Mouse (Mus musculus) kidney, postnatal 0 days (tissue): ENCODE data around the gene Ildr1. TPM values are rescaled to one million over a fixed set of nuclear protein-coding genes. Genes with fewer than 3 reads are reported as not detected.

Source experiments
- ATAC-seq: fragments of 200-750 bp; cut with Nextera tagmentation; replicated peaks from 2 replicates; pipeline ENCODE4 v1.8.0; 2017; ENCODE audit warnings: low read depth, moderate number of reproducible peaks, moderate TSS enrichment, moderate library complexity; ENCODE audit not compliant: low FRiP score
- DNase-seq: peaks from one replicate; pipeline ENCODE4 v3.0.0-alpha.2; 2016; ENCODE audit warnings: low spot score
- H3K27ac ChIP-seq: fragments of 300-500 bp; sonication (generic); 2 replicates; pipeline ENCODE4 v1.5.1; 2014; ENCODE audit warnings: mild to moderate bottlenecking
- H3K27me3 ChIP-seq: fragments of 300-500 bp; sonication (generic); 2 replicates; pipeline ENCODE4 v1.6.1; 2014; ENCODE audit warnings: low read length, mixed read lengths; ENCODE audit not compliant: insufficient read depth
- H3K36me3 ChIP-seq: fragments of 300-500 bp; sonication (generic); 2 replicates; pipeline ENCODE4 v1.6.1; 2014; ENCODE audit warnings: low read length, mixed read lengths; ENCODE audit not compliant: insufficient read depth
- H3K4me1 ChIP-seq: fragments of 300-500 bp; sonication (generic); replicated peaks from 2 replicates; pipeline ENCODE4 v1.6.1; 2014; ENCODE audit warnings: antibody characterized with exemption, low read length, mixed read lengths; ENCODE audit not compliant: insufficient read depth
- H3K4me2 ChIP-seq: fragments of 300-500 bp; sonication (generic); 2 replicates; pipeline ENCODE4 v1.6.1; 2014; ENCODE audit warnings: mild to moderate bottlenecking, low read length, moderate library complexity, mixed read lengths
- H3K4me3 ChIP-seq: fragments of 300-500 bp; sonication (generic); replicated peaks from 2 replicates; pipeline ENCODE4 v1.5.1; 2014; ENCODE audit warnings: low read depth, low read length
- H3K9ac ChIP-seq: fragments of 300-500 bp; sonication (generic); 2 replicates; pipeline ENCODE4 v1.6.1; 2014; ENCODE audit warnings: low read depth, low read length
- H3K9me3 ChIP-seq: fragments of 300-500 bp; sonication (generic); replicated peaks from 2 replicates; pipeline ENCODE4 v1.6.1; 2016; ENCODE audit warnings: low read length, inconsistent platforms, mixed read lengths
- CTCF ChIP-seq: IDR thresholded peaks from 2 replicates; pipeline ENCODE4 v1.5.1; 2016; ENCODE audit warnings: antibody characterized with exemption, low read depth, mild to moderate bottlenecking, moderate library complexity
- WGBS: fragments of 180-500 bp; shearing (Covaris S2); extraction: QIAGEN DNeasy Blood & Tissue Kit; methylation state at CpG from one replicate; pipeline ENCODE4 v1.1.7; 2014; 5-methylcytosine and 5-hydroxymethylcytosine counted together
- polyA plus RNA-seq: library from polyadenylated mRNA; unstranded; fragments of >200 nt; fragmentation: Nextera tagmentation; extraction: Ambion mirVana; gene quantifications from 2 replicates; pipeline ENCODE4 v1.2.1, GENCODE M21; 2015

Ildr1 gene
- polyA plus RNA-seq, 1 experiment from 2014 or later, result 16.1 TPM

DNA sequence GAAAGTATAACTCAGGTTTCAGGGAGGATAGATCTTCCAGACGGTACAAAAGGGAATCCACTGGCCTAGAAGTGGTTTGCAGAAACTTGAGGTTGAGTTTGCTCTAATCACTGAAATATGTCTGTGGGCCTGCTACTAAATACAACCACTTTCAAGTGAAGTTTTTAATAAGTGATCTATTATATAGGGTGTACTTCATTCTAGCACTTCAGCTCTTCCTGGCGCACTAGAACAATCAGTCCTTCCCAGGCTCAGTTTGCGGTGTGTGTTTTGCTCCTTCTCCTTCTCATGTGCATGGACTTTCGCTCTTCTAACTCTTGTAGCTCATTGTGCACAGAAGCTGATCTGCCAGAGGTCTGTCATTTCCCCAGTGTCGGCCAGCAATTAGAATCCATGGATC is 79.2 kb downstream of the Ildr1 start:
- ATAC-seq, result no peak
- 77% methylated on average over 5 of the region's 5 CpGs for WGBS
- H3K4me1 ChIP-seq, result no peaks in the 10 kb centered on the region
- no peaks in the 10 kb centered on the region for H3K36me3 ChIP-seq
- H3K4me3 ChIP-seq, result no peak overlapping the region
- TF ChIP-seq CTCF, result no peak
- H3K27ac ChIP-seq, result no peak overlapping the region
- no peaks in the 10 kb centered on the region for H3K27me3 ChIP-seq
- DNase-seq, result peak; percentile 5
- H3K9me3 ChIP-seq, result no peaks in the 10 kb centered on the region
- H3K4me2 ChIP-seq, result no peak overlapping the region
- no peak overlapping the region for H3K9ac ChIP-seq

DNA sequence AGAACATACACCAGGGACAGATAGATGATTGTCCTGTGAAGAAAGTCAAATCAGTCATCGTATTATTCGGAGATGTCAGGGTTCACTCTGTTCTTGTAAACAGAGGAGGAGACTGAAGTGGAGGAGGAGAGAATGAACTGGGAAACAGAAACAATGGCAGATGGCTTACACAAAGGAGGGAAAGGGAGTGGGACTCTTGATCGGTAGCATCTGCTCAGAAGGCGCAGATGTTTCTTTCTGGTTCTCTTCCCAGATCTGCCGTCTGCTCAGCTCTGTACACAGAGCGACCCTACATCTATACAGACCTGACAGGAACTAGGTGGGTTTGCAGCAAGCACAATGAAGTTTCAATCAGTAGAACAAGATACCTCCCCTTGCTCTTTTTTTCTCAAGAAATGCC is 81.9 kb downstream of the Ildr1 start:
- no peak for DNase-seq
- WGBS, result 68% methylated on average over 6 of the region's 6 CpGs
- no peaks in the 10 kb centered on the region for H3K36me3 ChIP-seq
- H3K4me1 ChIP-seq, result no peaks in the 10 kb centered on the region
- H3K9ac ChIP-seq, result no peak overlapping the region
- H3K9me3 ChIP-seq, result no peaks in the 10 kb centered on the region
- no peak overlapping the region for H3K4me3 ChIP-seq
- no peak for TF ChIP-seq CTCF
- ATAC-seq, result no peak
- H3K27ac ChIP-seq, result no peak overlapping the region
- no peak overlapping the region for H3K4me2 ChIP-seq
- no peaks in the 10 kb centered on the region for H3K27me3 ChIP-seq

Other genes with a start within 250 kb of the Ildr1 start
- 3.3 and 3.7 TPM in 2 replicates for gene Stfa3, start 238.6 kb upstream of the Ildr1 start, polyA plus RNA-seq
- 3.5 and 4.6 TPM in 2 replicates for gene Casr, start 131.8 kb upstream of the Ildr1 start, polyA plus RNA-seq
- gene Cd86, start 27.9 kb upstream of the Ildr1 start, polyA plus RNA-seq, result 1.1 and 1.4 TPM in 2 replicates
- 44.5 and 56.0 TPM in 2 replicates for gene Slc15a2, start 91.0 kb downstream of the Ildr1 start, polyA plus RNA-seq
- gene Iqcb1, start 134.4 kb downstream of the Ildr1 start, polyA plus RNA-seq, result 21.8 and 24.2 TPM in 2 replicates
- gene Eaf2, start 181.0 kb downstream of the Ildr1 start, polyA plus RNA-seq, result 22.7 and 24.6 TPM in 2 replicates
- 101 and 115 TPM in 2 replicates for gene Golgb1, start 181.2 kb downstream of the Ildr1 start, polyA plus RNA-seq
- 4.8 and 4.9 TPM in 2 replicates for gene Hcls1, start 241.0 kb downstream of the Ildr1 start, polyA plus RNA-seq